11 mouse cellular contexts compared by ENCODE assay signal in genomic region chr11:5802005-5802404, GRCm38 (mm10). TPM values are rescaled to one million over a fixed set of nuclear protein-coding genes. Genes with fewer than 3 reads are reported as not detected.
DNase-seq lines count a peak whose midpoint lies in the region; ATAC-seq and TF ChIP-seq lines count a peak whose summit lies in the region.
"Had no signal": no experiment of that assay in that cellular context is flagged by ENCODE, and none has a peak within 500 bp of the region (broad histone marks: within the 10 kb centered on the region; RNA-seq: fewer than 3 reads in every experiment).

No protein-coding gene starts in this region.

- no peaks in the 10 kb centered on the region for H3K27me3 ChIP-seq in hindbrain, embryonic 16.5 days (replicated peaks; ENCODE audit: control insufficient read depth, insufficient read depth, low read length)
- no peaks in the 10 kb centered on the region for H3K27me3 ChIP-seq in hindbrain, embryonic 11.5 days (ENCODE audit: control insufficient read depth, insufficient read depth, low read length)
- no peaks in the 10 kb centered on the region for H3K27me3 ChIP-seq in E14TG2a.4 (ENCODE audit: insufficient read depth, low read length)
- H3K27me3 ChIP-seq in intestine, embryonic 16.5 days (replicated peaks; ENCODE audit: control insufficient read depth, insufficient read depth, low read length) = no peaks in the 10 kb centered on the region
- H3K27me3 ChIP-seq: CH12.LX; embryonic facial prominence, embryonic 13.5 days had no signal

- no peak overlapping the region for H3K9ac ChIP-seq in hindbrain, embryonic 16.5 days (ENCODE audit: low read depth, low read length)
- H3K9ac ChIP-seq in hindbrain, embryonic 11.5 days (ENCODE audit: low read depth, low read length) = no peak overlapping the region
- no peak overlapping the region for H3K9ac ChIP-seq in intestine, embryonic 16.5 days (ENCODE audit: low read depth, low read length)
- H3K9ac ChIP-seq: embryonic facial prominence, embryonic 13.5 days had no signal

- TF ChIP-seq CTCF in E14TG2a.4 (conservative IDR thresholded peaks at IDR 0.05; ENCODE audit: low read length) = no peak

- H3K4me3 ChIP-seq in hindbrain, embryonic 16.5 days (ENCODE audit: low read length) = no peak overlapping the region
- no peak overlapping the region for H3K4me3 ChIP-seq in hindbrain, embryonic 11.5 days (ENCODE audit: low read depth, low read length)
- H3K4me3 ChIP-seq in E14TG2a.4 (replicated peaks; ENCODE audit: low read length) = peak overlapping the region; percentile 66; the same call in 1 of the 2 replicates
- no peak overlapping the region for H3K4me3 ChIP-seq in intestine, embryonic 16.5 days (ENCODE audit: low read length)
- H3K4me3 ChIP-seq: embryonic facial prominence, embryonic 13.5 days had no signal

- peaks cover 27% of the 10 kb centered on the region for H3K36me3 ChIP-seq in hindbrain, embryonic 16.5 days (ENCODE audit: control insufficient read depth, insufficient read depth, low read length)
- H3K36me3 ChIP-seq in hindbrain, embryonic 11.5 days (ENCODE audit: control insufficient read depth, insufficient read depth, low read length) = peaks cover 6% of the 10 kb centered on the region; the same call in 1 of the 2 replicates
- peaks cover 49% of the 10 kb centered on the region for H3K36me3 ChIP-seq in E14TG2a.4 (ENCODE audit: insufficient read depth, low read length)
- peaks cover 6% of the 10 kb centered on the region; the same call in 1 of the 2 replicates for H3K36me3 ChIP-seq in intestine, embryonic 16.5 days (ENCODE audit: control insufficient read depth, insufficient read depth, low read length)

- H3K4me2 ChIP-seq in hindbrain, embryonic 16.5 days (ENCODE audit: low read length) = no peak overlapping the region
- H3K4me2 ChIP-seq in hindbrain, embryonic 11.5 days (replicated peaks; ENCODE audit: low read depth, low read length) = no peak overlapping the region
- no peak overlapping the region for H3K4me2 ChIP-seq in intestine, embryonic 16.5 days (ENCODE audit: low read depth, low read length)
- H3K4me2 ChIP-seq: embryonic facial prominence, embryonic 13.5 days had no signal

- H3K4me1 ChIP-seq in hindbrain, embryonic 16.5 days (ENCODE audit: control insufficient read depth, insufficient read depth, low read depth, low read length) = no peaks in the 10 kb centered on the region; the same call in 1 of the 2 replicates
- H3K4me1 ChIP-seq in hindbrain, embryonic 11.5 days (replicated peaks; ENCODE audit: control insufficient read depth, insufficient read depth, low read length) = no peaks in the 10 kb centered on the region
- H3K4me1 ChIP-seq in E14TG2a.4 (replicated peaks; ENCODE audit: low read depth, low read length) = peaks cover 72% of the 10 kb centered on the region
- H3K4me1 ChIP-seq in intestine, embryonic 16.5 days (ENCODE audit: control insufficient read depth, insufficient read depth, low read length) = peaks cover 17% of the 10 kb centered on the region

- DNase-seq in hindbrain, embryonic 11.5 days (ENCODE audit: low spot score) = no peak
- peak; percentile 78 to 88 for DNase-seq in gastrocnemius, adult 8-10 months (ENCODE audit: low spot score in 2 of 2)
- DNase-seq in thymus, postnatal 0 days (ENCODE audit: low spot score) = no peak
- DNase-seq in thymus, postnatal 14 days = no peak
- DNase-seq: cerebellum, adult 18-20 months had no signal

- WGBS in hindbrain, embryonic 16.5 days = 66% methylated on average over 12 of the region's 12 CpGs
- WGBS in hindbrain, embryonic 11.5 days = 65% methylated on average over 12 of the region's 12 CpGs
- 46% methylated on average over 12 of the region's 12 CpGs for WGBS in intestine, embryonic 16.5 days

- ATAC-seq in hindbrain, embryonic 16.5 days = 0 out of 2 replicates have a peak, but pooled peaks have one; percentile 32
- ATAC-seq in hindbrain, embryonic 11.5 days (ENCODE audit: low FRiP score) = no peak
- peak; percentile 74 for ATAC-seq in intestine, embryonic 16.5 days
- no peak for ATAC-seq in frontal cortex, adult (ENCODE audit: low TSS enrichment)

- H3K9me3 ChIP-seq in hindbrain, embryonic 16.5 days (ENCODE audit: control insufficient read depth, low read length) = no peaks in the 10 kb centered on the region
- no peaks in the 10 kb centered on the region for H3K9me3 ChIP-seq in hindbrain, embryonic 11.5 days (ENCODE audit: control insufficient read depth, low read length)
- no peaks in the 10 kb centered on the region for H3K9me3 ChIP-seq in E14TG2a.4 (ENCODE audit: low read length)
- H3K9me3 ChIP-seq in intestine, embryonic 16.5 days (ENCODE audit: control insufficient read depth, low read length) = no peaks in the 10 kb centered on the region
- H3K9me3 ChIP-seq: embryonic facial prominence, embryonic 13.5 days had no signal

- H3K27ac ChIP-seq in hindbrain, embryonic 16.5 days (ENCODE audit: low read depth, low read length) = no peak overlapping the region
- no peak overlapping the region for H3K27ac ChIP-seq in hindbrain, embryonic 11.5 days (ENCODE audit: low read depth, low read length)
- peak overlapping the region; percentile 58 for H3K27ac ChIP-seq in intestine, embryonic 16.5 days (ENCODE audit: low read length)

RNA-seq across cellular contexts. Expression of gene Pgam2, which starts 1.5 kb away (rescaled TPM):
- polyA plus RNA-seq in hindbrain, embryonic 16.5 days (2015; fragmentation: Nextera tagmentation; extraction: Ambion mirVana) = 3.3 and 13.6 TPM in 2 replicates
- 7.9 and 8.5 TPM in 2 replicates for polyA plus RNA-seq in hindbrain, embryonic 11.5 days (2014; fragmentation: Nextera tagmentation; extraction: Ambion mirVana)
- 1,000 to 10,000 TPM; 2,240 to 2,793 (median 2,573) TPM for total RNA-seq in gastrocnemius, adult 8-10 months (2022)
- 17.8 and 23.4 TPM in 2 replicates for polyA plus RNA-seq in intestine, embryonic 16.5 days (2015; fragmentation: Nextera tagmentation; extraction: Ambion mirVana)
- polyA plus RNA-seq in thymus, postnatal 0 days (2015; fragmentation: Nextera tagmentation; extraction: Ambion mirVana) = 29.5 and 35.8 TPM in 2 replicates

RNA-seq across cellular contexts. Expression of gene Dbnl, which starts 13.7 kb away (rescaled TPM):
- polyA plus RNA-seq in hindbrain, embryonic 16.5 days (2015; fragmentation: Nextera tagmentation; extraction: Ambion mirVana) = 148 and 150 TPM in 2 replicates
- 141 and 144 TPM in 2 replicates for polyA plus RNA-seq in hindbrain, embryonic 11.5 days (2014; fragmentation: Nextera tagmentation; extraction: Ambion mirVana)
- total RNA-seq in gastrocnemius, adult 8-10 months (2022) = 10 to 100 TPM; 10.3 to 13.1 (median 12.2) TPM
- polyA plus RNA-seq in intestine, embryonic 16.5 days (2015; fragmentation: Nextera tagmentation; extraction: Ambion mirVana) = 141 and 147 TPM in 2 replicates
- 134 and 147 TPM in 2 replicates for polyA plus RNA-seq in thymus, postnatal 0 days (2015; fragmentation: Nextera tagmentation; extraction: Ambion mirVana)

RNA-seq across cellular contexts. Expression of gene Polm, which starts 35.8 kb away (rescaled TPM):
- 5.5 and 6.1 TPM in 2 replicates for polyA plus RNA-seq in hindbrain, embryonic 16.5 days (2015; fragmentation: Nextera tagmentation; extraction: Ambion mirVana)
- polyA plus RNA-seq in hindbrain, embryonic 11.5 days (2014; fragmentation: Nextera tagmentation; extraction: Ambion mirVana) = 5.6 and 6.9 TPM in 2 replicates
- total RNA-seq in gastrocnemius, adult 8-10 months (2022) = 1 to 10 TPM; 1.6 to 2.5 (median 2.0) TPM
- polyA plus RNA-seq in intestine, embryonic 16.5 days (2015; fragmentation: Nextera tagmentation; extraction: Ambion mirVana) = 12.5 and 13.3 TPM in 2 replicates
- polyA plus RNA-seq in thymus, postnatal 0 days (2015; fragmentation: Nextera tagmentation; extraction: Ambion mirVana) = 8.7 and 9.5 TPM in 2 replicates

RNA-seq across cellular contexts. Expression of gene Urgcp, which starts 39.8 kb away (rescaled TPM):
- 35.6 and 36.7 TPM in 2 replicates for polyA plus RNA-seq in hindbrain, embryonic 16.5 days (2015; fragmentation: Nextera tagmentation; extraction: Ambion mirVana)
- 8.4 and 9.6 TPM in 2 replicates for polyA plus RNA-seq in hindbrain, embryonic 11.5 days (2014; fragmentation: Nextera tagmentation; extraction: Ambion mirVana)
- total RNA-seq in gastrocnemius, adult 8-10 months (2022) = 10 to 100 TPM; 46.2 to 52.2 (median 48.2) TPM
- polyA plus RNA-seq in intestine, embryonic 16.5 days (2015; fragmentation: Nextera tagmentation; extraction: Ambion mirVana) = 21.6 and 23.7 TPM in 2 replicates
- 18.1 and 20.6 TPM in 2 replicates for polyA plus RNA-seq in thymus, postnatal 0 days (2015; fragmentation: Nextera tagmentation; extraction: Ambion mirVana)

RNA-seq across cellular contexts. Expression of gene Aebp1, which starts 59.7 kb away (rescaled TPM):
- 27.4 and 35.8 TPM in 2 replicates for polyA plus RNA-seq in hindbrain, embryonic 16.5 days (2015; fragmentation: Nextera tagmentation; extraction: Ambion mirVana)
- polyA plus RNA-seq in hindbrain, embryonic 11.5 days (2014; fragmentation: Nextera tagmentation; extraction: Ambion mirVana) = 19.0 and 20.4 TPM in 2 replicates
- 10 to 100 TPM; 50.7 to 96.4 (median 75.2) TPM for total RNA-seq in gastrocnemius, adult 8-10 months (2022)
- 38.4 and 39.7 TPM in 2 replicates for polyA plus RNA-seq in intestine, embryonic 16.5 days (2015; fragmentation: Nextera tagmentation; extraction: Ambion mirVana)
- 4.3 and 4.6 TPM in 2 replicates for polyA plus RNA-seq in thymus, postnatal 0 days (2015; fragmentation: Nextera tagmentation; extraction: Ambion mirVana)

Comparison
In these comparisons a context has a peak if more than half of its experiments do, and no peak if none do; other contexts are left out.
1. ATAC-seq: peak in hindbrain, embryonic 16.5 days (single experiment) and intestine, embryonic 16.5 days (single experiment); none in hindbrain, embryonic 11.5 days (single experiment) and frontal cortex, adult (single experiment).
2. DNase-seq: peak in gastrocnemius, adult 8-10 months (2 of 2); none in hindbrain, embryonic 11.5 days (single experiment), thymus, postnatal 0 days (single experiment) and thymus, postnatal 14 days (single experiment).